Mouse (Mus musculus) small intestine, adult 2 months (tissue): ENCODE measurements at regions not wholly inside any gene's neighbourhood (a gene's known extent, or its start where the extent isn't known, plus 50 kb on each side); places are given as distances from the start of the nearest gene placed in this dataset.

ENCODE experiments used
- CTCF ChIP-seq: fragments of 200-500 bp; IDR thresholded peaks from 2 replicates; pipeline ENCODE4 v1.5.1; 2012; ENCODE audit warnings: low read depth, mild to moderate bottlenecking, control low read depth, inconsistent platforms, low read length, moderate library complexity, mixed read lengths; ENCODE audit not compliant: insufficient replicate concordance, insufficient read length; ENCODE audit errors: extremely low read depth
- POLR2A ChIP-seq: fragments of 200-500 bp; IDR thresholded peaks from 2 replicates; pipeline ENCODE4 v1.6.1; 2012; ENCODE audit warnings: low read depth, mild to moderate bottlenecking, control low read depth, inconsistent platforms, low read length, moderate library complexity

DNA sequence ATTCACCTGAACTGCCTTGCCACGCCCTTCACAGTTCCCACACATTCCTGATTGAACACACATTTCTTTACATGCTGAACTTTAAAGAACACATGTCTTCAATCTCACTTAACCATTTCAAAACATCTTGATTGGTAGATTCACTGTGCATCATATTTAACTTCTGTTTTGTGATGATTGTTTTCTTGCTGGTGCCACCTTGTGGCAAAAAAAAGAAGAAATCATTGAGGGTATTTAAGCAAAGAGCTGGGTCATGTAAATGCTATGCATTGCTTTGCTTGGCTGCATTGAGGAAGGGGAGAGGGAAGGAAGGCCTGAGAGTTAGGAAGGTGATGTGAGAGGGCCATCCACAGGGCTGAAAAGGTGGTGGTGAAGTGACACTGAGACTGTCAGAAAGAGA, 78.3 kb upstream of the Cobl start:
- TF ChIP-seq POLR2A (no peak), CTCF (no peak)
